Mouse (Mus musculus) gastrocnemius, postnatal 36 days (tissue): Measurements from ENCODE around the gene Gm44805. TPM values are rescaled to one million over a fixed set of nuclear protein-coding genes. Genes with fewer than 3 reads are reported as not detected.

Source experiments
- DNase-seq, 2 experiments: peaks; one replicate each; pipeline ENCODE4 v3.0.0; 2022
- intact Hi-C: fragments of 180-260 bp; cut with DNase I; formaldehyde crosslinking; loops from one replicate; pipeline ENCODE4 v1.15.1; 2025
- total RNA-seq, 2 experiments: library from RNA; stranded (reverse); gene quantifications; 2 replicates each; pipeline ENCODE4 v1.2.3; 2021

The Gm44805 gene
- total RNA-seq, 2 experiments from 2014 or later, result not detected

GRCm38 (mm10) chr7:19683771-19684201, 2.6 kb upstream of the Gm44805 start:
- intact Hi-C loops, result no loop called here
- no peak for DNase-seq

DNA sequence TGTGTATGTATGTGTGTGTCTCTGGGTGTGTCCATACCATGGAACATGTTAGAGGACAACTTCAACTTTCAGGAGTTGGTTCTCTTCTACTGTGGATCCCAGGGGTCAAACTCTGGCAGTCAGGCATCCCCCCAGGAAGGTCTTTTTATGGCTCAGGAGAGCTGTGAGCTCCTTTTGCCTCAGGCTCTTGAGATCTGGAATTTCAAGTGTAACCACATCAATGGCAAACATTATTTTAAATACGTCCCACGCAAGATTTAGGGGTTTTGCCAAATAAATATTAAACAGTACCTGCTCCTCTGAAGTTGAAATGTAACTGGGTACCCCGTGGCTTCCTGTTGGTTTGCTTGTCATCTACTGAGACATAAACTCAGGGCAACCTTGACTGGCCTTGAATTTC, 1.8 kb upstream of the Gm44805 start:
- intact Hi-C loops, result no loop called here
- DNase-seq, result no peak

DNA sequence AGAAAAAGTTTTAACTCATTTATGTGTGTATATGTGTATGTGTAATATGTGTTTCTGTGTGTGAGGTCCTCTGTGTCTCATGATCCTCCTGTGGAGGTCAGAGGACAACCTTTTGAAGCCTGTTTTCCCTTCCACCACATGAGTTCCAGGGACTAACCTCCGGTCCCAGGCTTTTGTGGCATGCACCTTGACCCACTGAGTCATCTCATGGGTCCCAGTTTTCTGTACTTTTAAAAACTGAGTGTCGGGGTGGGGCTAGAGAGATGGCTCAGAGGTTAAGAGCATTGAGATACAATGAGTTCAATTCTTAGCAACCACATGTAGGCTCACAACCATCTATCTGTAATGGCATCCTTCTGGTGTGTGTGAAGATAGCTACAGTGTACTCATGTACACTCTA, 521 bp downstream of the Gm44805 start:
- intact Hi-C loops, result no loop called here
- no peak for DNase-seq

DNA sequence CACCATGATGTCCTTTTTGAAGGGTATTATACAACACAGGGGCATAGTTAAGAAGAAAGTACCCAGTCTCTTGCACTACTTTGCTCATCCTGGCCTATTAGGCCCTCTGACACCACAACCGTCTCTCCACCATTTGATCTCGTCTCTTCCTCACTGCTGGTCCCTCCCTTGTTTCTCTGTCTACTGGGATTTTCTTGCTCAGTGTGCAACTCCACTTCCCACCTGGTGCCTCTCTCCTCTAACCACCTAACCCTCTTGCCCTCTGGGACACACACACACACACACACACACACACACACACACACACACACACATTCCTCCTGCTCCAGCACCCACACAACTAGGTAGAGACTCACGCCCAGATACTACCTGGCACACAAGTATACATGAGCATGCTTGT, 2.3 kb downstream of the Gm44805 start:
- DNase-seq, result no peak
- intact Hi-C loops, result loop anchor here (10.0 kb wide), 1 partner anchor 116 kb away; the partner anchor contains the start of gene Cblc

- intact Hi-C loops, result loop anchor here (10.0 kb wide), 1 partner anchor 117 kb away; the partner anchor contains the start of gene Cblc
Observed at GRCm38 (mm10) chr7:19677872-19678271, 3.4 kb downstream of the Gm44805 start, which contains the start of gene Apoc2. Apoc2 (minus strand) TSS chr7:19677941.

DNA sequence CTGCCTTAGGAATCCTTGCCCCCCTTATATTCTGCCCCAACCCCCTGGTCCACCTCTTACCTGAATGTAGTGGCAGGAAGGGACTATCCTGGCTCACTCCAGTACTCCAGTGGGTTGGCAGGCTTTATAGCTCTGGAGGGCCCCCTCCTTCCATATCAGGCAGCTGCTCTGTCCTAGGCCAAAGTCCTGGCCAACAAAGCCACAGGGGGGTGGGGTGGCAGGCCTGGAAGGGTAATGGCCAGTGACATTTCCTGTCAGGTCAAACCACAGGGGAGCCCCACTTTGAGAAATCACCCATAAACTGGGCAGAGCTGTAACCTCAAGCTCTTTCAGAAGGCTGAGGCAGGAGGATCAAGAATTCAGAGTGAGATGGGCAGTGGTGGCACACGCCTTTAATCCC, 4.6 kb downstream of the Gm44805 start:
- DNase-seq, result no peak
- intact Hi-C loops, result loop anchor here (10.0 kb wide), 1 partner anchor 118 kb away; the partner anchor contains the start of gene Cblc

More at GRCm38 (mm10) chr7:19677872-19678271, 3.4 kb downstream of the Gm44805 start, which contains the start of gene Apoc2:
- no peak for DNase-seq

DNA sequence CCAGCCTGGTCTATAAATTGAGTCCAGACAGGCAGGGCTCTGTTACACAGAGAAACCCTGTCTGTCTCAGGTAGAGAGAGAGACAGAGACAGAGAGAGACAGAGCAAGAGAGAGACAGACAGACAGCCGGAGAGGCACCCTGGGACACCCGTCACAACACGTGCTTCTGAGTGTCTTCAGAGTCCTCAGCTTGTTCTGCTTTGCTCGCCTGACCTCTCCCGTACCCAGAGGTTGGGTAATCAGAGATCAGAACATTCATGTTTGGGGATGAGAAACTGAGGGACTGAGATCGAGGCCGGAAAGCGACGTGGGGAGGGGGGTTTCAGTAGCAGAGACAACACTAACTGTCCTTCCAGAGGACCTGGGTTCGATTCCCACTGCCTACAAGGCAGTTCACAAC, 5.4 kb downstream of the Gm44805 start:
- intact Hi-C loops, result loop anchor here (10.0 kb wide), 1 partner anchor 119 kb away; the partner anchor contains the start of gene Cblc
- DNase-seq, result no peak

DNA sequence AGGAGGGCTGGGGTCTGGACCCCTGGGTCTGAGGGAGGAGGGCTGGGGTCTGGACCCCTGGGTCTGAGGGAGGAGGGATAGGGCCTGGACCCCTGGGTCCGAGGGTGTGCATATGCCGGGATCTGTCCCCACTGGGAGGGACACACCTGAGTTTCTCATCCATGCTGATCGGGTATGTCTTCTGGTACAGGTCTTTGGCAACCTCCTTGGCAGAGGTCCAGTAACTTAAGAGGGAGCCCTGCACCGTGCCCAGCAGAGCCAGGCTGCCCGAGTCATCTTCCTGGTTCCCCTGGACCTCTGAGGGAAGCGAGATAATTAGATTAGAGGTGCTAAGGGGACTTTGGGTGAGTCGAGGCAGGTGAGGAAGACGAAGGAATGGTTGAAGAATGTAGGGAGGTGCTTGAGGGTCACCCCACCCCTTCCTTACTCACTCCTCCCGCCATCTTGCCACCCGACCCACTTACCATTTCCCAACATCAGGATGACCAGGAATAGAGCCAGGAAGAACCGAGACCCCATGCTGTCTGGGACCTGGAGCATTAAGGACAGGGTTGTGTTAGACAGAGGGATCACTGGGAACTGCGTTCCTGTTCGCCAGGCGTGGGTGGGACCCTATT, 8.0 kb downstream of the Gm44805 start:
- no peak for DNase-seq

DNA sequence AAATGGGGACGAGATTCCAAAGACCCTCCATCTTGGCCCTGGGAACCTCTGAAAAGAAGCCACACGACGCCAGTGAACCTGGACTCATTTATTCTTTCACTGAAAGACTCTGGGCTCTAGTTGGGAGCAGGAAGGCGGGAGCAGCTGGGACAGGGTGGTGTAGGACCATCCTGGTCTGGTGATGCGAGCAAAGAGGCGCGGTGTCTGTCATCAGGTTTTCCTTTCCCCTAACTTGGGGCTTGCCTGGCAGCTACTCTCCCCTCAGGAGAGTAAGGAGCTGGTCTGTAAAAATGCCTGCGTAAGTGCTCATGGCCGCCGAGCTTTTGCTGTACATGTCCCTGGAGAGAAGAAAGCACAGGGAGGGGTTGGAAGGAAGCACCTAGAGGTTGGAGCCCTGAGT, 9.7 kb downstream of the Gm44805 start:
- DNase-seq, result no peak
- intact Hi-C loops, result loop anchor here (10.0 kb wide), 1 partner anchor 123 kb away; the partner anchor contains the start of gene Cblc

More for the DNA sequence above, 8.0 kb downstream of the Gm44805 start:
- intact Hi-C loops, result loop anchor here (10.0 kb wide), 1 partner anchor 122 kb away; the partner anchor contains the start of gene Cblc

GRCm38 (mm10) chr7:19668947-19669721, 12.1 kb downstream of the Gm44805 start:
- DNase-seq, result peak; percentile 78 to 89
- intact Hi-C loops, result loop anchor here (2.0 kb wide), 1 partner anchor 44 kb away; no protein-coding TSS in a partner anchor

- DNase-seq, result no peak
- intact Hi-C loops, result no loop called here
Observed at GRCm38 (mm10) chr7:19667434-19667833, 13.8 kb downstream of the Gm44805 start.

DNA sequence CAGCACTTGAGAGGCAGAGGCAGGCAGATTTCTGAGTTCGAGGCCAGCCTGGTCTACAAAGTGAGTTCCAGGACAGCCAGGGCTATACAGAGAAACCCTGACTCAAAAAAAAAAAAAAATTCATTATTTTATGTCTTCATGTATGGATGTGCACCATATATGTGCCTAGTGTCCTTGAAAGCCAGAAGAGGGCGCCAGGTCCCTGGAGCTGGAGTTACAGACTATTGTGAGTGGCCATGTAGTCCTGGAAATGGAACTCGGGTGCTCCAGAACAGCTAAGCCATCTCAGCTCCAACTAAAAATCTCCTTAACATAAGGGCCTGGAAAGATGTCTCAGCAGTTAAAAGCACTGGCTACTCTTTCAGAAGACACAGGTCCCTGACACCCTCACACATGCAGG, 14.5 kb downstream of the Gm44805 start:
- intact Hi-C loops, result no loop called here
- DNase-seq, result no peak

GRCm38 (mm10) chr7:19664955-19665841, 16.0 kb downstream of the Gm44805 start, which contains the start of gene Clptm1:
Clptm1 (minus strand) TSS chr7:19665033.
- DNase-seq, result peak; percentile 91 to 96
- intact Hi-C loops, result no loop called here

DNA sequence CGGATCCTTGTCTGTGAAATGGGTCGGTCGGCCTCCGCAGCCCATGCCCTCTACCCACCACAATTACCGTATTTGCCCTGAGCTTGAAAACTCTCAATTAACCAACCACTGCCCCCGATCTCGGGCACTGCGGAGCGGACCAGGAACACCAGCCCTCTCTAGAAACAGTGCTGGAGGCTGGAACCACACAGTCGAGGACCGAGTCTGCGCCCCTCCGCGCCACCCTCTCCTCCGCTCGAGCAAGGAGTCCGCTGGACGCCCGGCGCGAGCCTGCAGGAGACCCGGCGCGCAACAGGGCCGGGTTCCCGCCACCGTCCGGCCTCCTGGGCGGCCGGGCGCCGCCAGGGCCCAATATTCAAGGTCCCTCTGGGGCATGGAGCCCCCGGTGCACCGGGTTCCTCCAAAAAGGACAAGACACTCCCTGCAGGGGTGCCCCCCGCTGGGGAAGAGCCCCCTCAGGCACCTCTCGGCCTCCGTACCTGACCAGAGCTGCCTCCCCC, 16.7 kb downstream of the Gm44805 start:
- intact Hi-C loops, result no loop called here
- DNase-seq, result no peak

- intact Hi-C loops, result no loop called here
- no peak for DNase-seq
Observed at GRCm38 (mm10) chr7:19663940-19664339, 17.3 kb downstream of the Gm44805 start.

DNA sequence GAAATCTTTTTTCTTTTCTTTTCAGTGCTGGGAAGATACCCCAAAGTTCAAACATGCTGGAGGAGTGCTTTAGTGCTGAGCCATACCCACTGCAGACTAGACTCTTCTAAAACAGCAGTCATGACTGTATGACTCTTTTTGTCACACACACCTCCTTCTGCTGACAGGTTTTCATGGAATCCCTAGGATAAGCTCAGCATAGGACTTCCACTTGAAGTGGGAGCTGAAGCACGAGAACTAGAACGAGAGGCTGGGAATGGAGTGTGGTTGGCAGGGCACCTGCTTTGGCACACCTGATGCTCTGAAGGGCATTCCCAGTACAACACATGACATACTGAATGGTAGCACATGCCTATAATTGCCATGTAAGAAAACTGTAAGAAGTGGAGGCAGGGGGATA, 28.6 kb downstream of the Gm44805 start:
- DNase-seq, result no peak
- intact Hi-C loops, result no loop called here

DNA sequence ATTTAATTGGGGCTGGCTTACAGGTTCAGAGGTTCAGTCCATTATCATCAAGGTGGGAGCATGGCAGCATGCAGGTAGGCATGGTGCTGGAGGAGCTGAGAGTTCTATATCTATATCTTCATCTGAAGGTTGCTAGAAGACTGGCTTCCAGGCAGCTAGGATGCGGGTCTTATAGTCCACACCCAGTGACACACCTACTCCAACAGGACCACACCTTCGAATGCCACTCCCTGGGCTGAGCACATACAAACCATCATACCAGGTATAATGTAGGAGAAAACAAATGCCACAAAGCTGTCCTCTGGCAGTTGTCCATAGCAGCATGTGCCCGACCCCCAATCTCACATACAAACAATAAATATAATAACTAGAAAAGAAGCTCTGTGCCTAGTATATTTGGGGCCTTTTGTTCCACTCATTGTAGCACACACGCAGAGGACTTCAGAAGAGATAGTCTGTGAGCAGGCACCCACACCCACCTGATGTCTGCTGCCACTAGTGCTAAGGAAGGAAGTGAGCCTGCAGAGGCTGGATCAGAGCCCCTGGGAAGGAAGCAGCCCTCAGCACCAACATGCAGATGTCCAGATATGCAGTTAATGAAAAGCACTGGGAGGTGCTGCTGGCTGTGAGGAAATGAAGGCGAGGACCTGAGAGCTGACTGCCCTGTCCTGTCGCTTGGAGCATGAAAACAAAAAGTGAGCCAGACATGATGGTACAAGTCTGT, 30.0 kb downstream of the Gm44805 start:
- intact Hi-C loops, result no loop called here

DNA sequence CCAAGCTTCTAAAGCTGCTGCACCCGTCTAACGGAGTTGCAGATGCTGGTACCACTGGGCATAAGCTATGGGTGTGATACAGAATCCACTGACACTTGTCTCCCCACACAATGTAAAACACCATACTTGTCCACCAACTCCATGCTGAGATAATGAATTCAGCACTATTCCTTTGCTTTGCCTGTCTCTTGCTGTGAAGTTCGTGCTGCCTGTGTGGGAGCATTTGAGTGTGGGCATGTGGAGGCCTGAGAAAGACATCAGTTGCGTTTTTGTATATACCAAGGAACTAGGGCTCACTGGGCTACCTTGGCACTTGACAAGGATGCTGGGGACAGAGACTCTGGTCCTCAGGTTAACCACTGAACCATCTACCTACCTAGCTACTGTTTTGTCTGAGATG, 40.0 kb downstream of the Gm44805 start:
- intact Hi-C loops, result no loop called here
- no peak for DNase-seq

More for the DNA sequence above, 30.0 kb downstream of the Gm44805 start:
- no peak for DNase-seq

DNA sequence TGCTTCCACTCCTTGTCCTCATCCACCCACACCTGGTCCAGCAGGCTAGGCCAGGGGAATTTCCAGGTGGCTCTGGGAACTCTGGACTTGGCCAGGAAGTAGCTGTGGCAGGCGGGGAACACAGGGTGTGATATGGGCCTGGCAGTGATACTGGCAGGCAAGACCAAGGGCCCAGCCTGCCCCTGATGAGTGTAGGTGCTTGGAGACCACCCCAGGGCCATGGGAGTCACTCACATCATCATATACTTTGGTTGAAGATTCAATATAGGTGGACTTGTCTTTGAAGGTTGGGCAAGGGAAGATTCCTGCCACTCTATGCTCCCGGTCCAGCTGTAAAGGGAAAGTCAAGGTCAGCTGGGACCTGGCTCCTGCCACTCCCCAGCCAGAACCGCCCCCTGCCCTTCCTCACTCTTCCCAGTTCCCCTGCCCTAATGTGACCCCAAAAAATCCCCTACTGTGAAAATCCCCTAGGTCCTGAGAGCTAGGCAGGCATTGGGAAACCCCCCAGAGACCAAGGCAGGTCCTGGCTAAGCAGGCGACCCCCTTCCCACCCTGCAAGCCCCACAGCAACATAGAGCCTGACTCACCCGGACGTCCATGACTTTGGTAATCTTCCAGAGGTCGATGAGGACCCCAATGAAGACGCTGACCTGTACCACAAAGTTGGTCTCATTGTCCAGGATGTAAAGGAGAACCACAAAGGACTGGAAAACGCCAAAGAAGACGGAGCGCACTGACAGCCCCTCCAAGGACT, 46.0 kb downstream of the Gm44805 start:
- intact Hi-C loops, result no loop called here
- no peak for DNase-seq
